Mouse (Mus musculus): ENCODE results near the gene Mdfic. TPM values are rescaled to one million over a fixed set of nuclear protein-coding genes. Genes with fewer than 3 reads are reported as not detected.

Mdfic gene
- polyA plus RNA-seq (2015; fragmentation: Nextera tagmentation; extraction: Ambion mirVana): 3.9 and 4.8 TPM in 2 replicates

DNA sequence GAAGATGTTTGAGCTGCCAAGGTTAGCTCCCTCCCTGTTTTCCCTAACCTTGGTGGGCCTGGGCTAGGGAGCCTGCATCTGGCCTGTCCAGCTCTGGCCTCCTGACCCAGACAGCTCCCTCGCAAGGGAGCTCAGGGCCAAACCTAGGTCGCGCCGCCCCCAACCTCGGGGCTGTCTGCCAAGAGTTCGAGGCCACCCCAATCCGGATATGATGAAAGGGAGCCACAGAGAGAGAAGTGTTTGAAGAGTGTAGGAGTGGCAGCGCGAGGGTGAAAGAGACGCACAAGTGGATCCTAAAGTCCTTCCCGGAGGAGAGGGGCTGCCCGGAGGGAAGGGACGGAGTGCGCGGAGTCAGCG lies at the start of gene Mdfic:
Gene Mdfic (plus strand): TSS at position 201 of the 357 bp plus-strand sequence.

Measured in skeletal muscle tissue, postnatal 0 days (tissue).